Mouse (Mus musculus) liver, adult 2 months (tissue): ENCODE measurements at regions not wholly inside any gene's neighbourhood (a gene's known extent, or its start where the extent isn't known, plus 50 kb on each side); places are given as distances from the start of the nearest gene placed in this dataset.

Experiments used
- CTCF ChIP-seq: fragments of 200-500 bp; IDR thresholded peaks from 2 replicates; pipeline ENCODE4 v1.5.1; 2011; ENCODE audit warnings: low read depth, low read length, control low read depth
- POLR2A ChIP-seq: fragments of 200-500 bp; IDR thresholded peaks from 2 replicates; pipeline ENCODE4 v1.6.1; 2011; ENCODE audit warnings: low read length, control low read depth; ENCODE audit not compliant: insufficient read depth; ENCODE audit errors: extremely low read depth

DNA sequence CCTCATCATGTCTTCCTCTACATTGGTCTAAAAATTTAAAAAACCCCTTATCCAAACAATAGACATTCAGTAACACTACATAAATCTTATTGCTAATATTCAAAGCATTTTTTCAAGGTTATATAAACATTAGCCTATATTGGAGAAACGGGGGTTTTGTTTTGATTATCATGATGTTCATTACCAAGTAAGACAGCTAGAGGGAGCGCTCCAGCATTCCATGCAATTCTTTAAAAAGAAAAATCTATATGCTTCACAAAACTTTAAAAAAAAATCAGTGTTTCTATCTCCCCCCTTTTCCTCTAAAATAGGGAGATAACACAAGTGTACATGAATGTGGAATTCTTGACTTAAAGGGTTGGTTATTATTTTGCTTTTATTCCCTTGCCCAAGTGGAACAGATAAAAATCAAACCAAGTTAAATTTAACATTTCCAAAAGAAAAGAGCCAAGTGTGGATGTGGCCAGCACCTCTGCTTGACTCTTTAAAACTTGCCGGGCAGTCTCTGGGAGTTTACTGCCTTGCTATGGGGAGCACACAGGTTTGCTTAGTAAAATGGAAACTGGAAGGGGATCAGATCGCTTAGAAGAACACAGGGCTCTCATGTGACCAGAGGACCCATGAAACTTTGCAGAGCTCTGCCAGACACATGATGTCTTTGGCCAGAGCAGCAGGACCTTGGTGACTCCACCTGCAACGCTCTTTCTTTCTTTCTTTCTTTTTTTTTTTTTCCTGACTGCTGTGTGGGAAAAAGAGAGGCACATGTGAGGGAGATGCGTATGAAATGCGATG lies 178.6 kb downstream of the Twistnb start:
- no peak for TF ChIP-seq POLR2A
- no peak for TF ChIP-seq CTCF
